Mouse (Mus musculus) CH12.LX (cell line): Measurements from ENCODE around the gene Ccdc47. TPM values are rescaled to one million over a fixed set of nuclear protein-coding genes. Genes with fewer than 3 reads are reported as not detected.

Experiments used
- DNase-seq: peaks from one replicate; pipeline ENCODE4 v3.0.0-alpha.2; 2013; ENCODE audit errors: extremely low read depth
- H3K27ac ChIP-seq: 2 replicates; pipeline ENCODE4 v1.5.1; 2012; ENCODE audit warnings: low read depth, mild to moderate bottlenecking, control low read depth, moderate library complexity; ENCODE audit not compliant: insufficient read depth
- H3K27me3 ChIP-seq: replicated peaks from 2 replicates; pipeline ENCODE3; 2012; ENCODE audit warnings: inconsistent platforms
- H3K36me3 ChIP-seq, 2 experiments: replicated peaks in 1 of 2; 2 replicates each; pipeline versions ENCODE3 to v1.6.1; 2012; ENCODE audit warnings: inconsistent platforms in 1 of 2, low read length in 1 of 2, mild to moderate bottlenecking in 1 of 2, mixed read lengths in 1 of 2, moderate library complexity in 1 of 2; ENCODE audit not compliant: control insufficient read depth in 1 of 2, insufficient read depth in 1 of 2
- H3K4me1 ChIP-seq, 2 experiments: 2 replicates each; pipeline ENCODE4 v1.6.1; 2012; ENCODE audit warnings: inconsistent platforms in 1 of 2, moderate library complexity in 1 of 2; ENCODE audit not compliant: insufficient read depth in 2 of 2, control insufficient read depth in 1 of 2
- H3K4me2 ChIP-seq: 2 replicates; pipeline ENCODE4 v1.6.1; 2012; ENCODE audit warnings: low read depth, mild to moderate bottlenecking, control low read depth; ENCODE audit not compliant: poor library complexity, insufficient read depth, severe bottlenecking
- H3K4me3 ChIP-seq, 3 experiments: fragments of 150-350 bp in 1 of 3; sonication (generic) in 1 of 3; replicated peaks in 1 of 3; 2 replicates each; pipeline versions ENCODE3 to v1.5.1; 2011 to 2012; ENCODE audit warnings: low read depth in 2 of 3, low read length in 2 of 3, mild to moderate bottlenecking in 2 of 3, moderate library complexity in 2 of 3, control low read depth in 1 of 3, improper control_type of control experiment in 1 of 3, inconsistent platforms in 1 of 3, mixed read lengths in 1 of 3; ENCODE audit not compliant: poor library complexity in 1 of 3
- H3K79me2 ChIP-seq: replicated peaks from 2 replicates; pipeline ENCODE4 v1.6.1; 2012; ENCODE audit warnings: mild to moderate bottlenecking, moderate library complexity; ENCODE audit not compliant: control insufficient read depth, poor library complexity, insufficient read depth, severe bottlenecking; ENCODE audit errors: extremely low read depth
- H3K9ac ChIP-seq: 2 replicates; pipeline ENCODE4 v1.6.1; 2012; ENCODE audit warnings: low read depth, mild to moderate bottlenecking, control low read depth, moderate library complexity; ENCODE audit not compliant: insufficient read depth
- H3K9me3 ChIP-seq: replicated peaks from 2 replicates; pipeline ENCODE3; 2012; ENCODE audit warnings: low read length, inconsistent platforms, mixed read lengths
- BHLHE40 ChIP-seq: IDR thresholded peaks from 2 replicates; pipeline ENCODE4 v1.6.1; 2011; ENCODE audit warnings: mild to moderate bottlenecking, low read depth, low read length, improper control_type of control experiment
- CHD1 ChIP-seq: IDR thresholded peaks from 2 replicates; pipeline ENCODE4 v1.6.1; 2012; ENCODE audit warnings: low read depth, low read length, improper control_type of control experiment, inconsistent platforms
- CHD2 ChIP-seq: IDR thresholded peaks from 2 replicates; pipeline ENCODE4 v1.6.1; 2011; ENCODE audit warnings: low read length, improper control_type of control experiment
- E2F4 ChIP-seq: IDR thresholded peaks from 2 replicates; pipeline ENCODE4 v1.6.1; 2011; ENCODE audit warnings: low read depth, low read length, improper control_type of control experiment; ENCODE audit not compliant: insufficient replicate concordance
- ELF1 ChIP-seq: IDR thresholded peaks from 2 replicates; pipeline ENCODE4 v1.6.1; 2014; ENCODE audit warnings: low read depth, mild to moderate bottlenecking, inconsistent platforms, low read length, improper control_type of control experiment
- EP300 ChIP-seq: IDR thresholded peaks from 2 replicates; pipeline ENCODE4 v1.6.1; 2011; ENCODE audit warnings: low read length, improper control_type of control experiment
- ETS1 ChIP-seq: conservative IDR thresholded peaks from 2 replicates; pipeline ENCODE4 v1.6.1; 2012; ENCODE audit warnings: low read depth, mild to moderate bottlenecking, inconsistent platforms, low read length, improper control_type of control experiment, moderate library complexity
- HCFC1 ChIP-seq: IDR thresholded peaks from 2 replicates; pipeline ENCODE4 v1.6.1; 2012; ENCODE audit warnings: low read depth, mild to moderate bottlenecking, inconsistent platforms, low read length, improper control_type of control experiment
- IRF4 ChIP-seq: IDR thresholded peaks from 2 replicates; pipeline ENCODE4 v1.6.1; 2014; ENCODE audit warnings: low read depth, mild to moderate bottlenecking, inconsistent platforms, low read length, improper control_type of control experiment
- JUND ChIP-seq: conservative IDR thresholded peaks from 2 replicates; pipeline ENCODE4 v1.6.1; 2011; ENCODE audit warnings: low read depth, low read length, improper control_type of control experiment
- KAT2A ChIP-seq: IDR thresholded peaks from 2 replicates; pipeline ENCODE4 v1.6.1; 2012; ENCODE audit warnings: low read length, improper control_type of control experiment, inconsistent platforms; ENCODE audit not compliant: insufficient replicate concordance
- MAX ChIP-seq: IDR thresholded peaks from 2 replicates; pipeline ENCODE4 v1.6.1; 2011; ENCODE audit warnings: low read length, improper control_type of control experiment
- MAZ ChIP-seq: IDR thresholded peaks from 2 replicates; pipeline ENCODE4 v1.6.1; 2012; ENCODE audit warnings: low read depth, mild to moderate bottlenecking, inconsistent platforms, low read length, improper control_type of control experiment, moderate library complexity
- MEF2A ChIP-seq: IDR thresholded peaks from 2 replicates; pipeline ENCODE4 v1.6.1; 2014; ENCODE audit warnings: low read depth, mild to moderate bottlenecking, inconsistent platforms, low read length, improper control_type of control experiment, borderline replicate concordance
- MXI1 ChIP-seq: IDR thresholded peaks from 2 replicates; pipeline ENCODE4 v1.6.1; 2011; ENCODE audit warnings: mild to moderate bottlenecking, low read depth, low read length, improper control_type of control experiment
- MYC ChIP-seq: IDR thresholded peaks from 2 replicates; pipeline ENCODE4 v1.6.1; 2011; ENCODE audit warnings: low read depth, mild to moderate bottlenecking, improper control_type of control experiment, low read length
- NELFE ChIP-seq: IDR thresholded peaks from 2 replicates; pipeline ENCODE4 v1.6.1; 2011; ENCODE audit warnings: low read depth, low read length, improper control_type of control experiment
- POLR2A ChIP-seq: IDR thresholded peaks from 2 replicates; pipeline ENCODE4 v1.6.1; 2011; ENCODE audit warnings: low read depth, mild to moderate bottlenecking, improper control_type of control experiment, low read length
- POLR2AphosphoS2 ChIP-seq: IDR thresholded peaks from 2 replicates; pipeline ENCODE4 v1.6.1; 2011; ENCODE audit warnings: low read depth, low read length, improper control_type of control experiment
- RCOR1 ChIP-seq: conservative IDR thresholded peaks from 2 replicates; pipeline ENCODE4 v1.6.1; 2012; ENCODE audit warnings: low read depth, mild to moderate bottlenecking, inconsistent platforms, low read length, improper control_type of control experiment
- SIN3A ChIP-seq: IDR thresholded peaks from 2 replicates; pipeline ENCODE4 v1.6.1; 2012; ENCODE audit warnings: low read length, improper control_type of control experiment, inconsistent platforms
- SMC3 ChIP-seq: IDR thresholded peaks from 2 replicates; pipeline ENCODE4 v1.6.1; 2011; ENCODE audit warnings: low read depth, low read length, improper control_type of control experiment
- TBP ChIP-seq: conservative IDR thresholded peaks from 2 replicates; pipeline ENCODE4 v1.6.1; 2011; ENCODE audit warnings: low read depth, low read length, improper control_type of control experiment
- TCF12 ChIP-seq: IDR thresholded peaks from 2 replicates; pipeline ENCODE4 v1.6.1; 2014; ENCODE audit warnings: low read depth, mild to moderate bottlenecking, inconsistent platforms, low read length, improper control_type of control experiment
- USF1 ChIP-seq: IDR thresholded peaks from 2 replicates; pipeline ENCODE4 v1.6.1; 2014; ENCODE audit warnings: low read depth, mild to moderate bottlenecking, inconsistent platforms, low read length, improper control_type of control experiment
- USF2 ChIP-seq: conservative IDR thresholded peaks from 2 replicates; pipeline ENCODE4 v1.6.1; 2011; ENCODE audit warnings: low read depth, low read length, improper control_type of control experiment
- ZC3H11A ChIP-seq: IDR thresholded peaks from 2 replicates; pipeline ENCODE4 v1.6.1; 2012; ENCODE audit warnings: low read depth, mild to moderate bottlenecking, inconsistent platforms, low read length, improper control_type of control experiment
- ZMIZ1 ChIP-seq: IDR thresholded peaks from 2 replicates; pipeline ENCODE4 v1.6.1; 2012; ENCODE audit warnings: low read depth, mild to moderate bottlenecking, inconsistent platforms, low read length, improper control_type of control experiment
- ZNF384 ChIP-seq: IDR thresholded peaks from 2 replicates; pipeline ENCODE4 v1.6.1; 2012; ENCODE audit warnings: low read depth, low read length, improper control_type of control experiment, inconsistent platforms
- dilution Hi-C: fragments of 300-500 bp; cut with MboI; formaldehyde crosslinking; loops from 2 replicates; pipeline ENCODE4 v1.14.3; 2020; ENCODE audit warnings: low sequenced_read_pairs; ENCODE audit not compliant: extremely low pct_unique_long_range_greater_than_20kb, extremely low pct_ligation_motif_present
- in situ Hi-C: fragments of 300-500 bp; cut with MboI; formaldehyde crosslinking; loops from 3 replicates; pipeline ENCODE4 v1.14.3; 2019; ENCODE audit warnings: low sequenced_read_pairs, low pct_ligation_motif_present, low pct_unique_long_range_greater_than_20kb, mixed read lengths
- polyA plus RNA-seq: library from polyadenylated mRNA; unstranded; fragments of >175 nt; gene quantifications from 2 replicates; pipeline ENCODE4 v1.2.1, GENCODE M21; 2012; ENCODE audit warnings: low read depth; ENCODE audit not compliant: insufficient read length
- total RNA-seq, 2 experiments: library from RNA; depleted of rRNA; stranded (reverse); fragments of 300-350 nt in 1 of 2; fragments of >200 nt in 1 of 2; gene quantifications; 2 replicates each; pipeline ENCODE4 v1.2.3; 2012 to 2014

Gene Ccdc47
- total and polyA plus RNA-seq, 3 experiments, result 46.1 to 80.8 (median 53.2) TPM

DNA sequence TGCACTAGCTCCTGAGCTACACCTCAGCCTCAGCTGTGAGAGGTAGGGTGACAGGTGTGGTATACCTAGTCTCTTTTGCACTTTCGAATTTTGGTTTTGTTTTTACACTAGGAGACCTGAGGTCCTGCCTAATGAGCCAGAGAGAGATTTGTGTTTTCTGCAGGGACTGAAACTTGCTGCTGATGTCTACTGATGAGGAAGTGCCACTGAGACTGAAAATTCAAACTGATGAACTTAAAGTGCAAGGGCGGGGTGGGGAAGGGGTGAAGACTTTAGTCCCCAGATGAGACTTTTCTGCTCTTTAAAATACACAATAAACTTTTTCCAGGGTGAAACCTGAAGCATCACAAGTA lies 35.7 kb downstream of the Ccdc47 start:
- Histone ChIP-seq H3K27ac (peak overlapping the region; percentile 91), H3K27me3 (no peaks in the 10 kb centered on the region), H3K4me2 (peak overlapping the region; percentile 83), H3K36me3 (peaks cover 9 to 43% of the 10 kb centered on the region in 2 experiments), H3K9me3 (no peaks in the 10 kb centered on the region), H3K4me1 (peaks cover 19 to 32% of the 10 kb centered on the region in 2 experiments), H3K9ac (peak overlapping the region; percentile 67)
- TF ChIP-seq EP300 (peak; percentile 86), POLR2A (no peak; the same call in none of the 2 replicates), ZMIZ1 (peak; percentile 43; the same call in 1 of the 2 replicates), ELF1 (peak; percentile 88), POLR2AphosphoS2 (no peak), JUND (0 out of 2 replicates have a peak, but pooled peaks have one; percentile 17), CHD2 (peak; percentile 10; the same call in 1 of the 2 replicates), MXI1 (peak; percentile 82; the same call in 1 of the 2 replicates), SMC3 (no peak), CHD1 (peak; percentile 80; the same call in 1 of the 2 replicates), E2F4 (no peak), MAX (peak; percentile 10), BHLHE40 (peak; percentile 73), RCOR1 (peak; percentile 55; the same call in 1 of the 2 replicates), MEF2A (0 out of 2 replicates have a peak, but pooled peaks have one; percentile 8), ZNF384 (peak; percentile 22; the same call in 1 of the 2 replicates), NELFE (peak; percentile 70; the same call in 1 of the 2 replicates), KAT2A (no peak), MAZ (0 out of 2 replicates have a peak, but pooled peaks have one; percentile 62), ZC3H11A (no peak), MYC (peak; percentile 84), ETS1 (peak; percentile 78), TCF12 (peak; percentile 83), USF2 (no peak), USF1 (no peak), SIN3A (peak; percentile 90), IRF4 (peak; percentile 89), HCFC1 (peak; percentile 45), TBP (0 out of 2 replicates have a peak, but pooled peaks have one; percentile 53)
- TF ChIP-seq, all 38 proteins: peak for 21
- in situ Hi-C loops (no loop called here), dilution Hi-C loops (no loop called here)
- H3K4me3 ChIP-seq, result peak overlapping the region in 1 of 3 experiments; percentile 8
- peak; percentile 76 for DNase-seq
- H3K79me2 ChIP-seq, result no peaks in the 10 kb centered on the region
